ENCODE assay signal across 21 mouse cellular contexts in genomic region chr15:91680116-91680515, GRCm38 (mm10). TPM values are rescaled to one million over a fixed set of nuclear protein-coding genes. Genes with fewer than 3 reads are reported as not detected.
A peak's percentile ranks its signal among the peaks of the same experiment; 100 is the strongest.
DNase-seq lines count a peak whose midpoint lies in the region; ATAC-seq and TF ChIP-seq lines count a peak whose summit lies in the region.
"Had no signal": no experiment of that assay in that cellular context is flagged by ENCODE, and none has a peak within 500 bp of the region (broad histone marks: within the 10 kb centered on the region; RNA-seq: fewer than 3 reads in every experiment).

No protein-coding gene starts in this region.

- no peak overlapping the region for H3K4me3 ChIP-seq in spleen, adult 2 months (ENCODE audit: extremely low read depth, insufficient read depth, insufficient read length)
- H3K4me3 ChIP-seq in kidney, adult 2 months (ENCODE audit: insufficient read depth, low read depth, low read length) = no peak overlapping the region
- H3K4me3 ChIP-seq: embryonic facial prominence, embryonic 10.5 days; forebrain, embryonic 15.5 days; heart, adult 2 months; heart, embryonic 15.5 days; hindbrain, embryonic 13.5 days had no signal

- peaks cover 26% of the 10 kb centered on the region for H3K36me3 ChIP-seq in spleen, adult 2 months (ENCODE audit: control insufficient read depth, insufficient read depth, low read length)
- H3K36me3 ChIP-seq in kidney, adult 2 months (ENCODE audit: control insufficient read depth, insufficient read depth, low read length) = peaks cover 20% of the 10 kb centered on the region
- H3K36me3 ChIP-seq: embryonic facial prominence, embryonic 10.5 days; forebrain, embryonic 15.5 days; hindbrain, embryonic 13.5 days had no signal

- no peak overlapping the region for H3K27ac ChIP-seq in spleen, adult 2 months (ENCODE audit: insufficient read depth, low read length)
- no peak overlapping the region for H3K27ac ChIP-seq in kidney, adult 2 months (ENCODE audit: insufficient read depth, low read depth, low read length)
- H3K27ac ChIP-seq: embryonic facial prominence, embryonic 10.5 days; forebrain, embryonic 15.5 days; heart, adult 2 months; heart, embryonic 15.5 days; hindbrain, embryonic 13.5 days; hindbrain, postnatal 0 days had no signal

- no peak for TF ChIP-seq POLR2A in spleen, adult 2 months (IDR thresholded peaks at IDR 0.05; ENCODE audit: low read depth, low read length)
- TF ChIP-seq POLR2A in kidney, adult 2 months (IDR thresholded peaks at IDR 0.05; ENCODE audit: low read depth, low read length) = no peak

- WGBS in spleen, adult 2 months = 23% methylated on average over 2 of the region's 2 CpGs
- WGBS in kidney, adult 2 months = 49% methylated on average over 2 of the region's 2 CpGs

- peak; percentile 24 to 67 for DNase-seq in spleen, adult 2 months (ENCODE audit: low read depth in 1 of 2, low spot score in 2 of 2)
- no peak for DNase-seq in spleen, postnatal 10 days (ENCODE audit: low spot score in 2 of 2)
- no peak for DNase-seq in testis, postnatal 10 days (ENCODE audit: low spot score)
- DNase-seq in kidney, adult 2 months = no peak
- DNase-seq: adrenal gland, postnatal 25 days; cerebellum, adult 18-20 months; cerebellum, adult 9-11 months; cerebellum, postnatal 36 days; gastrocnemius, postnatal 36 days; heart, adult 2 months; heart, postnatal 14 days had no signal

- no peaks in the 10 kb centered on the region for H3K27me3 ChIP-seq in spleen, adult 2 months (ENCODE audit: control insufficient read depth, insufficient read depth, low read length)
- H3K27me3 ChIP-seq in kidney, adult 2 months (replicated peaks; ENCODE audit: control insufficient read depth, insufficient read depth, low read length) = no peaks in the 10 kb centered on the region; the same call in 1 of the 2 replicates
- H3K27me3 ChIP-seq: CH12.LX; forebrain, embryonic 15.5 days; heart, embryonic 15.5 days; hindbrain, embryonic 13.5 days; Patski had no signal

- TF ChIP-seq CTCF in spleen, adult 2 months (IDR thresholded peaks at IDR 0.05; ENCODE audit: extremely low read depth, insufficient read depth, insufficient read length, insufficient replicate concordance) = no peak
- TF ChIP-seq CTCF in kidney, adult 2 months (conservative IDR thresholded peaks at IDR 0.05; ENCODE audit: insufficient read depth, insufficient read length, low read depth, low read length) = no peak

- peak; percentile 97 for ATAC-seq in granulocyte monocyte progenitor cell, adult 5-6 weeks (replicated peaks; ENCODE audit: poor library complexity, severe bottlenecking)
- peak; percentile 92 for ATAC-seq in monocyte, adult 5-6 weeks (replicated peaks; ENCODE audit: insufficient number of reproducible peaks, low FRiP score, low TSS enrichment, poor library complexity, severe bottlenecking)
- ATAC-seq: activated CD4-positive, CD25-positive, alpha-beta regulatory T cell, adult 4 months; forebrain, embryonic 15.5 days; hindbrain, postnatal 0 days; Patski had no signal

- peaks cover 17% of the 10 kb centered on the region for H3K4me1 ChIP-seq in spleen, adult 2 months (ENCODE audit: control insufficient read depth, insufficient read depth, insufficient read length)
- peaks cover 5% of the 10 kb centered on the region for H3K4me1 ChIP-seq in kidney, adult 2 months (ENCODE audit: control insufficient read depth, insufficient read depth, low read length)
- H3K4me1 ChIP-seq: embryonic facial prominence, embryonic 10.5 days; forebrain, embryonic 15.5 days; heart, embryonic 15.5 days; hindbrain, embryonic 13.5 days had no signal

RNA-seq across cellular contexts. Expression of gene Lrrk2, which starts 7.1 kb away (rescaled TPM):
- 8.5 and 9.7 TPM in 2 replicates for polyA plus RNA-seq in spleen, adult 2 months (2012; rRNA removed)
- total RNA-seq in granulocyte monocyte progenitor cell, adult 5-6 weeks (2014; fragmentation: Nextera tagmentation) = 7.2 and 10.9 TPM in 2 replicates
- total RNA-seq in granulocyte monocyte progenitor cell, adult 5-6 weeks (2017) = 15.6 and 20.8 TPM in 2 replicates
- 79.5 to 92.8 TPM (median 89.4 TPM) in 3 replicates for total RNA-seq in monocyte, adult 5-6 weeks (2017)
- 17.7 and 18.2 TPM in 2 replicates for polyA plus RNA-seq in kidney, adult 2 months (2012; rRNA removed)
- total RNA-seq: CH12.LX had no signal

Comparison
In these comparisons a context has a peak if more than half of its experiments do, and no peak if none do; other contexts are left out.
1. DNase-seq: peak in spleen, adult 2 months (2 of 2); none in spleen, postnatal 10 days (0 of 2), testis, postnatal 10 days (single experiment) and kidney, adult 2 months (single experiment).